Mouse (Mus musculus) left cerebral cortex, postnatal 10 days (tissue): ENCODE results near the gene Wnt11. TPM values are rescaled to one million over a fixed set of nuclear protein-coding genes. Genes with fewer than 3 reads are reported as not detected.

Source experiments
- DNase-seq, 2 experiments: peaks; one replicate each; pipeline ENCODE4 v3.0.0; 2021 to 2022; ENCODE audit warnings: low spot score in 2 of 2, mixed read lengths in 1 of 2; ENCODE audit errors: extremely low spot score in 1 of 2
- intact Hi-C: fragments of 180-260 bp; cut with DNase I; formaldehyde crosslinking; loops from one replicate; pipeline ENCODE4 v1.15.1; 2025
- total RNA-seq, 2 experiments: library from RNA; stranded (reverse); gene quantifications; 2 replicates each; pipeline ENCODE4 v1.2.3; 2021

Wnt11 gene
- total RNA-seq, 2 experiments from 2014 or later: 0.69 to 0.99 TPM

- DNase-seq: no peak
- intact Hi-C loops: no loop called here
These were observed 20.5 kb downstream of the Wnt11 start for GRCm38 (mm10) chr7:98855388-98855787.

GRCm38 (mm10) chr7:98856128-98856527, 21.2 kb downstream of the Wnt11 start:
- intact Hi-C loops: no loop called here
- DNase-seq: no peak

GRCm38 (mm10) chr7:98857094-98857493, 22.2 kb downstream of the Wnt11 start:
- no peak for DNase-seq
- intact Hi-C loops: no loop called here

- intact Hi-C loops: no loop called here
- DNase-seq: no peak
These were observed 26.1 kb downstream of the Wnt11 start for GRCm38 (mm10) chr7:98861002-98861401.

GRCm38 (mm10) chr7:98862994-98863393, 28.1 kb downstream of the Wnt11 start:
- DNase-seq: no peak
- intact Hi-C loops: no loop called here

- DNase-seq: peak in 1 of 2 experiments; percentile 73
- intact Hi-C loops: no loop called here
These were observed 29.2 kb downstream of the Wnt11 start for GRCm38 (mm10) chr7:98863969-98864718.

GRCm38 (mm10) chr7:98867053-98867793, 32.3 kb downstream of the Wnt11 start:
- peak in 1 of 2 experiments; percentile 65 for DNase-seq
- intact Hi-C loops: no loop called here

- DNase-seq: no peak
- intact Hi-C loops: no loop called here
These were observed 32.9 kb downstream of the Wnt11 start for GRCm38 (mm10) chr7:98867794-98868150.

- intact Hi-C loops: no loop called here
- no peak for DNase-seq
These were observed 34.2 kb downstream of the Wnt11 start for GRCm38 (mm10) chr7:98869070-98869469.

- peak in 1 of 2 experiments; percentile 45 for DNase-seq
These were observed 35.9 kb downstream of the Wnt11 start for GRCm38 (mm10) chr7:98870791-98871190.

GRCm38 (mm10) chr7:98871882-98872281, 37.0 kb downstream of the Wnt11 start:
- intact Hi-C loops: no loop called here
- DNase-seq: no peak

More at GRCm38 (mm10) chr7:98870791-98871190, 35.9 kb downstream of the Wnt11 start:
- intact Hi-C loops: no loop called here

- DNase-seq: no peak
- intact Hi-C loops: no loop called here
These were observed 38.4 kb downstream of the Wnt11 start for GRCm38 (mm10) chr7:98873316-98873715.

GRCm38 (mm10) chr7:98874411-98874951, 39.6 kb downstream of the Wnt11 start:
- intact Hi-C loops: no loop called here
- DNase-seq: no peak

GRCm38 (mm10) chr7:98875390-98875990, 40.6 kb downstream of the Wnt11 start:
- intact Hi-C loops: no loop called here

GRCm38 (mm10) chr7:98876119-98876518, 41.2 kb downstream of the Wnt11 start:
- intact Hi-C loops: no loop called here
- DNase-seq: no peak

More at GRCm38 (mm10) chr7:98875390-98875990, 40.6 kb downstream of the Wnt11 start:
- peak; percentile 19 to 48 for DNase-seq

- intact Hi-C loops: no loop called here
- no peak for DNase-seq
These were observed 44.3 kb downstream of the Wnt11 start for GRCm38 (mm10) chr7:98879176-98879575.

GRCm38 (mm10) chr7:98881887-98882286, 47.0 kb downstream of the Wnt11 start:
- no peak for DNase-seq
- intact Hi-C loops: loop anchor here (10.0 kb wide), 1 partner anchor 193 kb away; no protein-coding TSS in a partner anchor

- DNase-seq: peak in 1 of 2 experiments; percentile 43
- intact Hi-C loops: loop anchor here (10.0 kb wide), 1 partner anchor 187 kb away; no protein-coding TSS in a partner anchor
These were observed 52.9 kb downstream of the Wnt11 start for GRCm38 (mm10) chr7:98887811-98888261.

- intact Hi-C loops: loop anchor here (10.0 kb wide), 1 partner anchor 186 kb away; no protein-coding TSS in a partner anchor
- DNase-seq: no peak
These were observed 53.9 kb downstream of the Wnt11 start for GRCm38 (mm10) chr7:98888810-98889209.
